In the genomic region with DNA sequence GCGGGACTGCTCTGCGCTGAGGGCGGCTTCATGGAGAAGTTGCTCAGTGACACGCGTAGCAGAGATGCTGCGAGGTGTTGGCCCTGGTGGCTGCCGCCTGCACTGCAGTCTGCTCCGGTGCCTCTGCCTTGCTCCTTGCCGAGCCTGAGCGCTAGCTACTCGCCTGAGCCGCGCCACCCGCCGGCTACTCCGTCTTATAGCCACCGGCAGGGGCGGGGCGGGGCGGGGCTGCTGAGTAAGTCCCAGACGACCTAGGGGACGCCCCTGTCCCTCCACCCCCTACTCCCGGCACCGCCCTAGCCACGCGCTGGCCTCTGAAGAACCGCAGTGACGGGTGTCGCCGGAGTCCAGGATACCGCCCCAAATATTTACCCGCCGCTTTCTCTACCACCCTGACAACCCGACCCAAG, we compare ENCODE assay signal across 8 mouse cellular contexts. TPM values are rescaled to one million over a fixed set of nuclear protein-coding genes. Genes with fewer than 3 reads are reported as not detected.
A peak's percentile ranks its signal among the peaks of the same experiment; 100 is the strongest.
DNase-seq lines count a peak whose midpoint lies in the region; ATAC-seq and TF ChIP-seq lines count a peak whose summit lies in the region.

A gene (minus strand): TSS at position 180 of the 410 bp plus-strand sequence.

- peak; percentile 87 for DNase-seq in MEL-GATA-1-ER (ENCODE audit: extremely low read depth, low read depth)
- DNase-seq in cerebellum, adult 8-10 months, result peak; percentile 92
- peak; percentile 91 for DNase-seq in forelimb bud, embryonic 11.5 days (ENCODE audit: low read depth, low spot score)
- DNase-seq in heart, postnatal 4 days, result peak; percentile 96
- DNase-seq in layer of hippocampus, adult 2 months (ENCODE audit: low spot score in 2 of 2), result peak; percentile 89 to 90
- peak; percentile 98 for DNase-seq in lung, adult 2 months
- peak; percentile 96 for DNase-seq in testis, postnatal 10 days (ENCODE audit: low spot score)

- H3K27ac ChIP-seq in layer of hippocampus, adult 2 months, result peak within 1 kb of the TSS; percentile 85
- no peak within 1 kb of the TSS for H3K27ac ChIP-seq in neural tube, embryonic 15.5 days (replicated peaks)

- H3K4me3 ChIP-seq in layer of hippocampus, adult 2 months, result peak within 1 kb of the TSS; percentile 71
- peak within 1 kb of the TSS; percentile 91 for H3K4me3 ChIP-seq in lung, adult 2 months (replicated peaks; ENCODE audit: extremely low read depth, low read depth, low read length)
- H3K4me3 ChIP-seq in neural tube, embryonic 15.5 days (replicated peaks), result peak within 1 kb of the TSS; percentile 56

- ATAC-seq in neural tube, embryonic 15.5 days (ENCODE audit: low FRiP score), result peak; percentile 95

- H3K4me1 ChIP-seq in lung, adult 2 months (ENCODE audit: control insufficient read depth, insufficient read depth, low read length), result no peaks in the 10 kb centered on the region
- H3K4me1 ChIP-seq in neural tube, embryonic 15.5 days, result peaks cover 20% of the 10 kb centered on the region

- WGBS in lung, adult 2 months, result under 1% methylated on average over 34 of the region's 34 CpGs
- WGBS in neural tube, embryonic 15.5 days, result 0% methylated on average over 33 of the region's 34 CpGs

- no peaks in the 10 kb centered on the region for H3K9me3 ChIP-seq in neural tube, embryonic 15.5 days (replicated peaks)

- peak; percentile 99 for TF ChIP-seq POLR2A in lung, adult 2 months (IDR thresholded peaks at IDR 0.05; ENCODE audit: borderline replicate concordance, extremely low read depth, low read depth, low read length)

- no peaks in the 10 kb centered on the region for H3K36me3 ChIP-seq in neural tube, embryonic 15.5 days

- H3K9ac ChIP-seq in neural tube, embryonic 15.5 days (replicated peaks), result peak within 1 kb of the TSS; percentile 47

- peak; percentile 98 for TF ChIP-seq CTCF in layer of hippocampus, adult 2 months (conservative IDR thresholded peaks at IDR 0.05)
- peak; percentile 86 for TF ChIP-seq CTCF in lung, adult 2 months (IDR thresholded peaks at IDR 0.05; ENCODE audit: insufficient read depth, low read length)

- H3K4me2 ChIP-seq in neural tube, embryonic 15.5 days, result peak within 1 kb of the TSS; percentile 100

- peaks cover 15% of the 10 kb centered on the region; the same call in 1 of the 2 replicates for H3K27me3 ChIP-seq in neural tube, embryonic 15.5 days (replicated peaks)

RNA-seq across cellular contexts. Expression of the gene that starts here (rescaled TPM):
- 10 to 100 TPM; 26.6 to 29.1 TPM for total RNA-seq in heart, postnatal 4 days (2021)
- 10 to 100 TPM; 37.1 to 40.7 TPM for total RNA-seq in layer of hippocampus, adult 2 months (2021)
- 279 and 648 TPM in 2 replicates for polyA plus RNA-seq in lung, adult 2 months (2012; rRNA removed)
- polyA plus RNA-seq in neural tube, embryonic 15.5 days (2015; fragmentation: Nextera tagmentation; extraction: Ambion mirVana), result 36.1 and 89.6 TPM in 2 replicates
